Mouse (Mus musculus) CD8-positive naive resting alpha-beta T cell, adult 57 days (primary cell): ENCODE data around the gene Prorsd1. TPM values are rescaled to one million over a fixed set of nuclear protein-coding genes. Genes with fewer than 3 reads are reported as not detected.

ENCODE experiments used
- total RNA-seq: library from RNA; stranded (reverse); gene quantifications from one replicate; pipeline ENCODE4 v1.2.4, GENCODE M21; 2023

Gene Prorsd1
- total RNA-seq = 20.0 TPM

GRCm38 (mm10) chr11:29514682-29515412, at the start of gene Prorsd1:
Prorsd1 (minus strand) TSS chr11:29515033.

DNA sequence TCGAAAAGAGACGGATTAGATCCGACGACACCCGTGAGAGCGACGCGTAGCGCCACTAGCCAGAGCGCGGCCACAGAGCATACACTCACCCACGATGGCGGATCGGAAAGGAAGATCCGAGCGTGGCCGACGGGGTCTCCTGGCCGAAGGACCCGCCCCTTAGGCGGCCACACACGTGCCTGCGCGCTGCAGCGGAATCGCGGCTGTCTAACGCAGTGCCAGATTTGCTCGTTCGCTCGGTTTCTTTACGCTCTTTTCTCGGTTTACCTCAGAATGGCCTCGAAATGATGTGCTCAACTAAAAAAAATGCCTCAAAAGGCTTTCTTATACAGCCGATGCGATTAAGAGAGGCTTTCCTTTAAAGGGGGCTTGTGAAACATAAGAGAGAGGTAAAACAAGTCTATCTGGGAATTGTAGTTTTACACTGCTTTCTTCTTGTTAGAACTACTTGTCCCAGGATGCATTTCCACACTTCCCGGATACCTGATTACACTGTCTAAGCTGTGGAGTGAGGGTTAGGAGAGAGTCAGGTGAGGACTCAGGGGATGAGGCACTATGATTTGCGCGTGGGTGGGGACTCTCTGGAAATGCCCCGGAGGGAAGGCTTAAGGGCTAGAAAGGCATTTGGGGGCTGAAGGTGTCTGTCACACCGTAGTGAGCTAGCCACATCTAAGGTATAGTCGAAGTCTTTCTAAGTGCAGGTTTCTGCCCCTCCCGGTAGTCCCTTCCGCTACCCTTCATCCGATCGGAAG, 33.1 kb upstream of the Prorsd1 start, which contains the start of the genes Clhc1 and Rps27a:
TSS of gene Clhc1 (plus strand) at position 199 of the 752 bp plus-strand sequence.
TSS of gene Rps27a (minus strand) at position 358 of the 752 bp plus-strand sequence.

GRCm38 (mm10) chr11:29525988-29526794, 11.4 kb upstream of the Prorsd1 start, which contains the start of gene Mtif2:
Mtif2 (plus strand) TSS chr11:29526408.

Other genes starting within 250 kb of the Prorsd1 start
- gene Ccdc88a, start 141.4 kb downstream of the Prorsd1 start, total RNA-seq = 5.4 TPM
- gene Mtif2, start 11.4 kb upstream of the Prorsd1 start, total RNA-seq = 25.1 TPM
- 0.64 TPM for gene Clhc1, start 32.9 kb upstream of the Prorsd1 start, total RNA-seq
- 2,028 TPM for gene Rps27a, start 33.1 kb upstream of the Prorsd1 start, total RNA-seq
- 82.1 TPM for gene Rtn4, start 177.9 kb upstream of the Prorsd1 start, total RNA-seq